Mouse (Mus musculus): ENCODE measurements around the gene Mfn1.

- no peak for TF ChIP-seq POLR2A (IDR thresholded peaks at IDR 0.05; ENCODE audit: borderline replicate concordance, low read depth, low read length)
- TF ChIP-seq CTCF (IDR thresholded peaks at IDR 0.05; ENCODE audit: low read depth, low read length) = no peak
Observed at GRCm38 (mm10) chr3:32583489-32583888, 54.2 kb downstream of the Mfn1 start.
